Mouse (Mus musculus): ENCODE results near the gene Chuk.

DNA sequence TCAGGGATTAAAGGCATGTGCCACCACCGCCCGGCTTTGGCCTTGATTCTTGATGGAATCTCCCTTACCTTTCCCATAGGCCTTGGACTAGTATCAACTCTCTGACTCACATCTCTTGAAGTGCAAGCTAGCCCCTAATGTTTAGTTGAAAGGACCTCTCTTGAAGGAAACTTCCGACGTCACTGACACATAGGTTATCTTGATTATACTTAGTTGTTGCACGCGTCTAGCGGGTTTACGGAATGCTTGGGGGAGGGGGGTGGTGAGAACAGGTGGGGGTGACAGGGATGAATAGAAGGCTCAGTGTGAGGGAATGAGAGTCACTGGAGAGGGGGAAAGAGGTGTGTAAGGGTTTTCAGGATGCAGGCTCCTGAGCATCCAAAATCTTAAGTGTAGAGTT is 39.7 kb upstream of the Chuk start:
- TF ChIP-seq CTCF (IDR thresholded peaks at IDR 0.05; ENCODE audit: low read depth, low read length) = no peak
- TF ChIP-seq GATA1 (IDR thresholded peaks at IDR 0.05; ENCODE audit: borderline replicate concordance, low read length) = no peak
- no peak for TF ChIP-seq TAL1 (conservative IDR thresholded peaks at IDR 0.05; ENCODE audit: low read depth, low read length)
- no peak for TF ChIP-seq POLR2AphosphoS5 (IDR thresholded peaks at IDR 0.05; ENCODE audit: insufficient replicate concordance, low read depth, low read length)
